Mouse (Mus musculus) adipocyte (in vitro differentiated cells): ENCODE measurements around the gene Khdrbs1.
A peak's percentile ranks its signal among the peaks of the same experiment; 100 is the strongest.

Experiments
- DNase-seq: peaks from one replicate; pipeline ENCODE4 v3.0.0-alpha.2; 2016; ENCODE audit warnings: low spot score

The Khdrbs1 gene

GRCm38 (mm10) chr4:129672083-129672877 lies 69.8 kb downstream of the Khdrbs1 start, which contains the start of gene Kpna6:
TSS of gene Kpna6 (minus strand) at chr4:129672767.
- DNase-seq: peak; percentile 88

GRCm38 (mm10) chr4:129671491-129672082 lies 70.5 kb downstream of the Khdrbs1 start:
- DNase-seq: peak; percentile 77

GRCm38 (mm10) chr4:129662255-129662813 lies 79.8 kb downstream of the Khdrbs1 start:
- no peak for DNase-seq

- DNase-seq: no peak
These were observed 80.5 kb downstream of the Khdrbs1 start for GRCm38 (mm10) chr4:129661584-129661983.

- DNase-seq: no peak
These were observed 87.3 kb downstream of the Khdrbs1 start for GRCm38 (mm10) chr4:129654770-129655169.
